Mouse (Mus musculus): Measurements from ENCODE around the gene Tex14. TPM values are rescaled to one million over a fixed set of nuclear protein-coding genes. Genes with fewer than 3 reads are reported as not detected.

The Tex14 gene
- total and polyA plus RNA-seq, 3 experiments = 0.42 TPM; not detected in 1

DNA sequence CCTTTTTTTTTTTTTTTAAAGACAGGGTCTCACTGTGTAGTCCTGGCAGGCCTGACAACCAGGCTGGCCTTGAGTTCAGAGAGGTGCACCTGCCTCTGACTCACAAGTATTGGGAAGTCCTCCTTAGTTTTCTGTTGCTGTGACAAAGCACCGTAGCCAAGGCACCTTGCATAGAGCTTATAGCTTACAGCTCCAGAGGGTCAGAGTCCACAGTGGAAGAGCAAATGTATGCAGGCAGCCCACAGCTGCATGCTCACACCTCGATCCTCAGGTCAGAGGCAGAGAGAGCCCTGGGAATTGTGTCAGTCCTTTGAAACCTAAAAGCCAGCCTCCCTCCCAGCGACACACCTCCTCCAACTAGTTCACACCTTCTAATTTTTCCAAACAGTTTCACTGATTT is 101.6 kb downstream of the Tex14 start:
- DNase-seq (ENCODE audit: low read depth, low spot score) = no peak
- H3K27ac ChIP-seq (ENCODE audit: control insufficient read depth, low read depth, low read length) = peak overlapping the region; percentile 16; the same call in 1 of the 2 replicates
- H3K9me3 ChIP-seq (replicated peaks; ENCODE audit: insufficient read depth, low read length) = no peaks in the 10 kb centered on the region
- no peaks in the 10 kb centered on the region for H3K79me2 ChIP-seq (ENCODE audit: control insufficient read depth, insufficient read depth, low read length, poor library complexity)
- H3K27me3 ChIP-seq (ENCODE audit: control insufficient read depth in 1 of 2, insufficient read depth in 2 of 2, low read length in 2 of 2) = no peaks in the 10 kb centered on the region; a peak in 1 of 4 replicates
- H3K36me3 ChIP-seq (ENCODE audit: control insufficient read depth in 1 of 2, insufficient read depth in 2 of 2, low read length in 2 of 2) = peaks cover 0 to 11% of the 10 kb centered on the region in 2 experiments; a peak in 2 of 4 replicates
- TF ChIP-seq USF2 (IDR thresholded peaks at IDR 0.05; ENCODE audit: borderline replicate concordance in 1 of 2, insufficient read depth in 1 of 2, low read depth in 1 of 2, low read length in 2 of 2) = no peak
- TF ChIP-seq NRF1 (IDR thresholded peaks at IDR 0.05; ENCODE audit: insufficient read depth, low read depth, low read length, poor library complexity, severe bottlenecking) = no peak
- no peak for TF ChIP-seq ZNF384 (IDR thresholded peaks at IDR 0.05; ENCODE audit: low read depth, low read length)
- no peak for TF ChIP-seq ZC3H11A (IDR thresholded peaks at IDR 0.05; ENCODE audit: low read depth, low read length)
- TF ChIP-seq MAZ (IDR thresholded peaks at IDR 0.05; ENCODE audit: low read depth, low read length) = no peak
- TF ChIP-seq SMC3 (IDR thresholded peaks at IDR 0.05; ENCODE audit: low read depth, low read length) = no peak
- TF ChIP-seq ETS1 (IDR thresholded peaks at IDR 0.05; ENCODE audit: low read depth, low read length) = no peak
- TF ChIP-seq TAL1 (IDR thresholded peaks at IDR 0.05; ENCODE audit: low read length) = no peak
- no peak for TF ChIP-seq POLR2AphosphoS5 (IDR thresholded peaks at IDR 0.05; ENCODE audit: borderline replicate concordance, low read depth, low read length)
- no peak for TF ChIP-seq KAT2A (conservative IDR thresholded peaks at IDR 0.05; ENCODE audit: low read depth, low read length)
- TF ChIP-seq MYC (IDR thresholded peaks at IDR 0.05; ENCODE audit: low read depth, low read length) = no peak
- TF ChIP-seq MXI1 (IDR thresholded peaks at IDR 0.05; ENCODE audit: low read depth, low read length) = no peak
- no peak for TF ChIP-seq TBP (IDR thresholded peaks at IDR 0.05; ENCODE audit: low read depth, low read length)
- H3K4me1 ChIP-seq (ENCODE audit: control insufficient read depth in 1 of 2, insufficient read depth in 2 of 2, low read length in 2 of 2) = peaks cover 7 to 11% of the 10 kb centered on the region in 2 experiments
- peak overlapping the region; percentile 19; the same call in 1 of the 2 replicates for H3K9ac ChIP-seq (ENCODE audit: control insufficient read depth, low read depth, low read length, poor library complexity, severe bottlenecking)
- no peak overlapping the region for H3K4me3 ChIP-seq (ENCODE audit: control insufficient read depth in 1 of 2, insufficient read depth in 1 of 2, low read depth in 2 of 2, low read length in 2 of 2)

DNA sequence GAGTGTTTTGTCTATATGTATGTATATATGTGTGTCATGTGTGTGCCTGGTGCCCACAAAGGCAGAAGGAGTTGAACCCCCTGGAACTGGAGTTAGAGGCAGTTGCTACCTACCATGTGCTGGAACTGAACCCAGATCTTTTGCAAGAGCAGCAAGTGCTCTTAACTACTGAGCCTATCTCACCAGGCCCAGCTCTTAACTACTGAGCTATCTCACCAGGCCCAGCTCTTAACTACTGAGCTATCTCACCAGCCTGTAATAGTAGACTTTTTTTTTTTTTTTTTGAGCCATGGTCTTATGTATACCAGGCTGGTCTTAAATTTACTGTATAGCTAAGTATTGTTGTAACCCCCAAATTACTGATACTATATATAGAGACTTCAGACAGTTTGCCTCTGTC is 102.2 kb downstream of the Tex14 start:
- peak; percentile 53 for DNase-seq (ENCODE audit: low read depth, low spot score)
- H3K79me2 ChIP-seq (ENCODE audit: control insufficient read depth, insufficient read depth, low read length, poor library complexity) = no peaks in the 10 kb centered on the region
- H3K27ac ChIP-seq (ENCODE audit: control insufficient read depth, low read depth, low read length) = peak overlapping the region; percentile 38; the same call in 1 of the 2 replicates
- H3K4me1 ChIP-seq (ENCODE audit: control insufficient read depth in 1 of 2, insufficient read depth in 2 of 2, low read length in 2 of 2) = peaks cover 7 to 11% of the 10 kb centered on the region in 2 experiments
- H3K4me3 ChIP-seq (ENCODE audit: control insufficient read depth in 1 of 2, insufficient read depth in 1 of 2, low read depth in 2 of 2, low read length in 2 of 2) = no peak overlapping the region
- no peaks in the 10 kb centered on the region for H3K9me3 ChIP-seq (replicated peaks; ENCODE audit: insufficient read depth, low read length)
- no peak overlapping the region for H3K9ac ChIP-seq (ENCODE audit: control insufficient read depth, low read depth, low read length, poor library complexity, severe bottlenecking)
- H3K27me3 ChIP-seq (ENCODE audit: control insufficient read depth in 1 of 2, insufficient read depth in 2 of 2, low read length in 2 of 2) = no peaks in the 10 kb centered on the region; a peak in 1 of 4 replicates
- TF ChIP-seq CTCF (IDR thresholded peaks at IDR 0.05 in 2 of 3, conservative IDR thresholded peaks at IDR 0.05 in 1 of 3; ENCODE audit: control insufficient read depth in 1 of 3, insufficient read depth in 1 of 3, low read depth in 2 of 3, low read length in 3 of 3, poor library complexity in 1 of 3, severe bottlenecking in 1 of 3) = no peak
- peak; percentile 64 for TF ChIP-seq GATA1 (IDR thresholded peaks at IDR 0.05; ENCODE audit: low read depth, low read length)
- TF ChIP-seq BHLHE40 (IDR thresholded peaks at IDR 0.05; ENCODE audit: borderline replicate concordance, low read depth, low read length) = no peak
- peak in 1 of 2 experiments; percentile 63; a peak in 1 of 4 replicates for TF ChIP-seq EP300 (IDR thresholded peaks at IDR 0.05; ENCODE audit: low read depth in 1 of 2, low read length in 2 of 2)
- TF ChIP-seq POLR2A (IDR thresholded peaks at IDR 0.05; ENCODE audit: control insufficient read depth in 1 of 2, insufficient read depth in 1 of 2, low read depth in 1 of 2, low read length in 2 of 2, poor library complexity in 1 of 2) = no peak
- TF ChIP-seq TCF12 (IDR thresholded peaks at IDR 0.05; ENCODE audit: low read depth, low read length) = peak; percentile 77; the same call in 1 of the 2 replicates
- TF ChIP-seq ZNF384 (IDR thresholded peaks at IDR 0.05; ENCODE audit: low read depth, low read length) = peak; percentile 86
- 0 out of 2 replicates have a peak, but pooled peaks have one; percentile 26 for TF ChIP-seq ETS1 (IDR thresholded peaks at IDR 0.05; ENCODE audit: low read depth, low read length)
- TF ChIP-seq NELFE (IDR thresholded peaks at IDR 0.05; ENCODE audit: low read depth, low read length) = no peak
- TF ChIP-seq MEF2A (IDR thresholded peaks at IDR 0.05; ENCODE audit: extremely low read depth, insufficient replicate concordance, low read depth, low read length, poor library complexity, severe bottlenecking) = no peak
- peaks cover 0 to 11% of the 10 kb centered on the region in 2 experiments; a peak in 2 of 4 replicates for H3K36me3 ChIP-seq (ENCODE audit: control insufficient read depth in 1 of 2, insufficient read depth in 2 of 2, low read length in 2 of 2)
